Mouse (Mus musculus) erythroblast, embryonic 14.5 days (primary cell): ENCODE measurements around the gene Atg4d.
"Not testable (repeated sequence)": the region's sequence is repeated elsewhere in the genome, so short reads cannot be mapped to it uniquely, and the experiment has no call there.

Source experiments
- GATA1 ChIP-seq: IDR thresholded peaks from 2 replicates; pipeline ENCODE4 v1.6.1; 2012; ENCODE audit warnings: low read length, inconsistent platforms, mixed read lengths
- TAL1 ChIP-seq: IDR thresholded peaks from 3 replicates; pipeline ENCODE4 v1.6.1; 2012; ENCODE audit warnings: low read length, inconsistent platforms, mixed read lengths

- TF ChIP-seq TAL1, GATA1: not testable (repeated sequence)
Observed at GRCm38 (mm10) chr9:21256349-21256748, 8.7 kb upstream of the Atg4d start.
